Mouse (Mus musculus): ENCODE results near the gene Cmpk1. TPM values are rescaled to one million over a fixed set of nuclear protein-coding genes. Genes with fewer than 3 reads are reported as not detected.
"Not testable (repeated sequence)": the region's sequence is repeated elsewhere in the genome, so short reads cannot be mapped to it uniquely, and the experiment has no call there.

The Cmpk1 gene
- 10 to 100 TPM; 30.7 to 34.2 (median 33.0) TPM for total RNA-seq (2022)

- peak; percentile 87 for DNase-seq (ENCODE audit: low spot score)
Observed at GRCm38 (mm10) chr4:114986591-114987432, at the start of gene Cmpk1. Cmpk1 (minus strand) TSS chr4:114987241.

DNA sequence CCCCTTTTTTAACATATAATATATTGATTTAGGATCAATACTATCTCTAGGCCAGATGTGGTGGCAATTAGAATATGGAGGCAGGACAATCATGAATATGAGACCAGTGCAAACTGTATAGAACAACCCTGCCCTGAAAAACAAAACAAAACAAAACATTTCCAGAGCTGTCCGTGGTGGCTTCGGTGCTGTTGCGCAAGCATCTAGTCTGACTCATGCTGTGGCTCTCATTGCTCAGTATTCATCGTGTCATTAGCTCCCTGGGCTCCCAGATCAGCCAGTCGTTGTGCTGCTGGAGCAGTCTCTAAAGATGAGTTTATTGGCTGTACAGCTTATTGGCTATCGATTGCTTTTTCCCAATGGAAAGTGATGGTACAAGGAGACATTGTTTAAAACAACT lies 48.0 kb upstream of the Cmpk1 start:
- DNase-seq (ENCODE audit: low spot score), result no peak

DNA sequence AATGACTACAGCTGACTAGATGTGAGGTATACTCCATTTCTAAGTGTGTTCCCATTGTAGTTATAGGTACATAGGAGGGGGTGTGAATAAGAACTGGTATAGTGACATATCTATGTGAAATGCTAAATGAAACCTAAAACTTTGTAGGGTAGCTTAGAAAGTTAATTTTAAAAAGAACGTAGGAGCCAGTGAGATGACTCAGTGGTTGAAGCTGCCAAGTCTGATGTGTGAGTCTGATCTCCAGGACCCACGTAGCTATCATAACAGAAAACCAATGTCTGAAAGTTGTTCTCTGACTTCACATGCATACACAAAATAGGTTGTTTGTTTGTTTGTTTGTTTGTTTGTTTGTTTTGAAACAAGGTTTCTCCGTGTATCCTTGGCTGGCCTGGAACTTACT lies 33.0 kb upstream of the Cmpk1 start:
- no peak for DNase-seq (ENCODE audit: low spot score)

DNA sequence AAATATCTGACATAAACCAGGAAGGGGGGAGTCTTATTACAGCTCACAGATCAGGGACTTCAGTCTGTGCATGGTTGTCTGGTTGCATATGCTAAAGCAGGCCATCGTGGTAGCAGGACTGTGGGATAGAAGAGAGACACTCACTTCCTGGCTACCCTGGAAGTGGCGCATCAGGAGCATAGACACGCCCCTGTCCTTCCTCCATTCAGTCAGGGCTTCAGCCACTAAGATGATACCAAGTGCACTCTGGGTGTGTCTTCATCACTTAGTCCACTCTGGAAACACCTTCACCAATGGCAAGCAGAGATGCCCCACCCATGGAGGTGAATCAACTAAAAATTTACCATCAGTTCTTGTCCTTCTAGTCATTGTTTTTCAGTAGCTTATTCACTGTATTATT lies 27.2 kb upstream of the Cmpk1 start:
- no peak for DNase-seq (ENCODE audit: low spot score)

- no peak for DNase-seq (ENCODE audit: low spot score)
Observed at GRCm38 (mm10) chr4:115000429-115000795, 13.4 kb upstream of the Cmpk1 start.

DNA sequence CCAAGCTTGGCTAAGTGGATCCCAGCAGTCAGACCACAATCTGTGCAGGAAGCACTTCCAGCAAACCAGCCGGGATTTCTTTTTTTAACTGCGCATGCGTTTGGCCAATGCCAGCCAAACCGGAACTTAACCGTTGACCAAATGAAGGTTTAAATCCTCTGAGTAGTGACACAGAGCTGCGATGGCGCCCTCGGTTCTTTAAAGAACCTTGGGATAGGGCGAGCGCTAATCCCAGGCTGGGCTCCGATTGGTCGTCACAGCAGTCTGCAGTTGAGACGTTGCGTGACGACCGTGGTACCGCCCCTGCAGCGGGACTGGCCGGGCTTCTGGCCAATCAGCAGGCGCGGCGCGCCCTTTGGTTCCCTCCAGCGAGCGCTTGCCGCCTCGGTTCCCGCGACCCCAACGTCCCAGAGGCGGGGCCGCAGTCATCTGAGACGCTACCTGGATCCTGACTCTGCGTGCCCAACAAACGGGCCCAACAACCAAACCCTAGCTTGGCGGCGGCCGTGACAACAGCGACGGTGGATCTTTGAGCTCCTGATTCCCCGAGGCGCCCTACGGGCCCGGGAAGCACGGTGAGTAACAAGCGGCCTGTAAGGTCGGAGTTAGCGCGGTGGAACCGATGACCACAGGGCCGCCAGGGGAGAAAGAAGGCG lies 12.9 kb upstream of the Cmpk1 start, which contains the start of gene Stil:
Gene Stil, plus strand, starts transcription at position 387 of the 656 bp plus-strand sequence.
- DNase-seq (ENCODE audit: low spot score), result peak; percentile 95

GRCm38 (mm10) chr4:114999445-114999772 lies 12.4 kb upstream of the Cmpk1 start:
- no peak for DNase-seq (ENCODE audit: low spot score)

DNA sequence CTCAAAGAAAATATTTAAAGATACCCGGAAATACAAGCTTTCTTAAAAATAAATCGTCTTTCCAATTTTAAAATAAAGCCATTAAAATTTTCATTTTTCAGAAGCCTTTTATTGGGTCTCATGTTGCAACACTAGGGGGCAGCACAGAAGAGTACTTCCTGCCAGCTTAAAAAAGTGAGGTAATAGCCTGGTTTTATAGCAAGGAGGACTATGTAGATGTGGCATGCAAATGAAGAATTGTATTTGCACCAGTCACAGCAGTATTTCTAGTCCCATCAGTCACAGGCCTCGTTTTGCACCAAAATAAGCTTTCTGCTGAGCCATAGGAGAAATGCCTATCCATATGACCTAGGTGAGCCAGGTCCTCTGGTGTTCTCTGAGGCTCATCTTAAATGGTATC lies 10.0 kb upstream of the Cmpk1 start:
- DNase-seq (ENCODE audit: low spot score), result peak; percentile 29

DNA sequence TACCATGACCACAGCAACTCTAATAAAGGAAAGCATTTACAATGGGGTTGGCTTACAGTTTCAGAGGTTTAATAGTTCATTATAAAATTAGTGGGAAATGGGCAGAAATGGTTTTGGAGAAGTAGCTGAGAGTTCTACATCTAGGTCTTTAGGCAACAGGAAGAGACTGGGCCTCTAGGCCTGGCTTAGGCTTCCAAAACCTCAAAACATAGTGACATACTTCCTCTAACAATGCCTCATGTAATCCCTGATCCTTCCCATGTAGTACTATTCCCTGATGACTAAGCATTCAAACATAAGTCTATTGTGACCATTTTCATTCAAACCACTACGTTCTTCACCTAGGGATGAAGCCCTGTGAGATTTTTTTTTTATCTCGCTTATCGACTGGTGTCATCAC lies 7.2 kb upstream of the Cmpk1 start:
- no peak for DNase-seq (ENCODE audit: low spot score)

GRCm38 (mm10) chr4:114986211-114986590 lies 840 bp downstream of the Cmpk1 start:
- no peak for DNase-seq (ENCODE audit: low spot score)

DNA sequence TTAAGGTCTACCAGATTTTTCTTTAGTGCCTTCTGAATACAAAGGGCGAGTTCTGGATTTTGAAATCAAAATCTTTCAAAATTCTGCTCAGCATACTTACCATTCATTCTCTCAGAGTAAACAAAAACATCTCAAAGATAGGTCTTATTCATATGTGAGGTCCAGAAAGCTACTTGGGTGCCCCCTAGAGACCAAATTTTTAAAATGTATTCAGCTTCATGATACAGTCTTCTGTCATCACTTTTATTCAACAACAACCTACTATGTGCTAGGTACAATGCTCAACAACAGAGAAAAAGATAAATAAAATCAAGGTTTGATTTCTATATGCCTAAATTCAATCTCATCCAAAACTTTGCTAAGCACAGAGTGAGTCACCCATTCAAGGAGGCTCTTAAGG lies 4.0 kb downstream of the Cmpk1 start:
- DNase-seq (ENCODE audit: low spot score), result peak; percentile 25

- DNase-seq (ENCODE audit: low spot score), result no peak
Observed at GRCm38 (mm10) chr4:114982619-114983018, 4.4 kb downstream of the Cmpk1 start.

DNA sequence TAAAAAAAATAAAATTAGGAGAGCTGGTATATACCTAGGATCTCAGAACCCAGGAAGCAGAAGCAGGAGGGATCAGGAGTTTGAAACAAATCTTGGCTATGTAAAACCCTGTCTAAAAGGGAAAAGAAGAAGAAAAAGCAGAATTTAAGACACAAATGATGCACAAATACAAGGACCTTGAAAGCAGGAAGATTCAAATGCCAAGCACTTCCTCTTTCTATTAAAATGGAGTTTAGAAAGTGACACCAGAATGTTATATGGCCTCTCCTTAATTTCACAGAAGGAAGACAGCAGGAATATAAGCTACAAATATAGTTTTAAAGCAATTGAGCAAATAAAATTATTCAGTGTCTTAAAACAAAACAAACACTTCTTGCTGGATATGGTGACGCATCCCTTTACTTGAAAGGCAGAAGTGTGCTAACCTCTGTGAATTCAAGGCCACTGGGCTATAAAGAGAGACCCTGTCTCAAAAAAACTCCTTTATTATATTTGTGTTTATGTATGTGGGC lies 13.8 kb downstream of the Cmpk1 start:
- DNase-seq (ENCODE audit: low spot score), result no peak

DNA sequence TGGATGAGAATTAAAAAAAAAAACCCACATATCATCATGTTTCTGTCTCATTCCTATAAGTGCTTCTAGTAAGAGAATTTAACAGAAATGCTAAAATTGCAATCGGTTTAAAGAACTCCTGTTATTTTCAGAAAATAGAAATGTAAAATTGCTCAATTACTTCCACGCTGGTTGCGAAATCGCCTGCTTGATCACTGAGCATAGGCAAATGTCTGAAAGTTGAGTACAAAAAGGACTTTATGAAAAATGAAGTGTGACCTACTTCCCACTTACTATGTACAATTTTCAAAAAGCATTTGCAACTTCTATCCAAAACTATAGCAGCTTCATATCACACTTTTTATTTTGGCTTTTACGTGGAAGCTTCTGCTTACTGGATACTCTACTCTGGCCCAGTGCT lies 16.3 kb downstream of the Cmpk1 start:
- no peak for DNase-seq (ENCODE audit: low spot score)

DNA sequence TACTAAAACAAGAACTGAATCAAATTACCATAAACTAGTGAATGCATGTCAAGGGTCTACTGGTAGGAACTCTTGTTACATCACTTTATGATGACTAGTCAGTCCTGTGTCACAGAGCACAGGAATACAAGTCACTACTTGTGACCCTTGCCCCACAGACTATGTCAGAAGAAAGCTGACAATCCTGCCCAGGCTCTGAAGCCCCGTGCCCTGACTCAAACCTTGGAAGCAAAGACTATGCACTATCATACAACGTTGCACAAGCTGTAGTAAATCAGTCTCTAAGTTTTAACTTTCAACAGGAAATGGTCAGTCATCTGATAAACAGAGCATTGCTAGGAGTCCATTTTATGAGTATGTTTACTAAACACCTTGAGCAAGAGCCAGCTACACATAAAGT lies 26.2 kb downstream of the Cmpk1 start:
- not testable (repeated sequence) for DNase-seq (ENCODE audit: low spot score)

DNA sequence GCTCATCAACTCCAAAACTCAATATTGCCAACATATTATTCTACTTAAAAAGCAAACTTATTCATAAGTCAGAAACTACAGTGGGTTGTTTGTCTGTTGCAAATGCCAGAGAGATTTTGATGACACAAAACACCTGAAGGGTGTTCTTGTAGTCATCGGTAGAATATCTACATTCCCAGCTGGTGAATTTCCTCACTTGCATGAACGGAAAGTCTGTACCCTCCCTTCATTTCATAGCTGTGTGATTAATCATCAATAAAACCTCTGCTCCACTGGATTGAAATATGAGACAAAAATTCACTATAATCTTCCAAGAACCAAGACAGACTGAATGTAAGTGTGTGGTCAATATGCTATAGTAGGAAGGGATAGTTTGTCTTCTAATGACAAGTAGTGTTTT lies 27.5 kb downstream of the Cmpk1 start:
- no peak for DNase-seq (ENCODE audit: low spot score)

- no peak for DNase-seq (ENCODE audit: low spot score)
Observed at GRCm38 (mm10) chr4:114958786-114959185, 28.3 kb downstream of the Cmpk1 start.

DNA sequence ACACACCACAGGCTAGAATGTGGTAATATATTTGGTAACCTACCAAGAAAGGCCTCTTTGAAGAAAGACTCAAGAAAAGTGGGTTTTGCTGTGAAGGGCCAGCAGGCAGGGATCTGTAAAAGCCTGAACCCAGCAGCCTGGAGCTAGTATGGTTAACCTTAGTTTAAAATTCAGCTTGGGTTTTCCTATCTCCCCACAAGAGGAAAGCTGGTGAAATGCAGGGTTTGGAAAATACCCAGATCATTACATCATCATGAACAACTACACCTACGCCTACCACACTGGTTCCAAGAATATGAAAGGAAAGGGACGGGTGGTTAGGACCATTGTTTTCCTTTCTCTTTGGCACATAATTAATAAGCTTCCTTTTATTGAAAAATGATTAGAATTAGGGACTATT lies 28.8 kb downstream of the Cmpk1 start:
- DNase-seq (ENCODE audit: low spot score), result peak; percentile 31

- no peak for DNase-seq (ENCODE audit: low spot score)
Observed at GRCm38 (mm10) chr4:114957403-114957802, 29.6 kb downstream of the Cmpk1 start.

GRCm38 (mm10) chr4:114953172-114953571 lies 33.9 kb downstream of the Cmpk1 start:
- DNase-seq (ENCODE audit: low spot score), result no peak

GRCm38 (mm10) chr4:114947852-114948481 lies 39.1 kb downstream of the Cmpk1 start:
- no peak for DNase-seq (ENCODE audit: low spot score)

DNA sequence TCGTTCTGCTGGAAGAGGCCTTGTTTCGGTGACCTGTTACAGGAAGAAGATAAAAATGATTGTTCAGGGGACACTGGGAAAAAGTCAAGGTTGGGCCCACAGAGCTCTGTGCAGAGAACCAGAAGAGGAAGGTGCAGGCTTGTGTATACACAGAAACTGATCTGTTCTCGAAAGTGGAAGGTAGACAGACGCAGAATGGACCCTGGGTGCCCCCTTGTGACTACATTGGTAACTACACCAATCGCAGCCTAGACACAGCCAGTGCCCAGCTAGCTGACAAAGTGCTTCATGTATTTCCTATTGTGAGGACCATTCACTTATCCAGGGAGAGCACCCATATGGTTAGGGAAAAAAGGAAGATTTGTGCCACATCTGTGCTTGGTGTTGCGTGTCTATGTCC lies 39.6 kb downstream of the Cmpk1 start:
- peak; percentile 81 for DNase-seq (ENCODE audit: low spot score)

DNA sequence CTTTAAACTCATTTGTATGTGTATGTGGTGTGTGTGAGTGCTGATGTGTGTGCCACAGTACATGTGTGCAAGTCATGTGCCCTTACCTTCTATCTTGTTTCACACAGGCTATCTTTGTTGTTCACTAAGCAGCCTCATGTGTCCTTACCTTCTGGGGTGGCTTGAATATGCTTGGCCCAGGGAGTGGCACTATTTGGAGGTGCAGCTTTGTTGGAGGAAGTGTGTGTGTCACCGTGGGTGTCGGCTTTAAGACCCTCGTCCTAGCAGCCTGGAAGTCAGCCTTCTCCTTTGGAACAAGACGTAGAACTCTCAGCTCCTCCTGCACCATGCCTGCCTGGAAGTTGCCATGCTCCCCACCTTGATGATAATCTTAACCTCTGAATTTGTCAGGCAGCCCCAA lies 40.6 kb downstream of the Cmpk1 start:
- no peak for DNase-seq (ENCODE audit: low spot score)
